8 mouse cellular contexts compared by ENCODE assay signal in the genomic region with DNA sequence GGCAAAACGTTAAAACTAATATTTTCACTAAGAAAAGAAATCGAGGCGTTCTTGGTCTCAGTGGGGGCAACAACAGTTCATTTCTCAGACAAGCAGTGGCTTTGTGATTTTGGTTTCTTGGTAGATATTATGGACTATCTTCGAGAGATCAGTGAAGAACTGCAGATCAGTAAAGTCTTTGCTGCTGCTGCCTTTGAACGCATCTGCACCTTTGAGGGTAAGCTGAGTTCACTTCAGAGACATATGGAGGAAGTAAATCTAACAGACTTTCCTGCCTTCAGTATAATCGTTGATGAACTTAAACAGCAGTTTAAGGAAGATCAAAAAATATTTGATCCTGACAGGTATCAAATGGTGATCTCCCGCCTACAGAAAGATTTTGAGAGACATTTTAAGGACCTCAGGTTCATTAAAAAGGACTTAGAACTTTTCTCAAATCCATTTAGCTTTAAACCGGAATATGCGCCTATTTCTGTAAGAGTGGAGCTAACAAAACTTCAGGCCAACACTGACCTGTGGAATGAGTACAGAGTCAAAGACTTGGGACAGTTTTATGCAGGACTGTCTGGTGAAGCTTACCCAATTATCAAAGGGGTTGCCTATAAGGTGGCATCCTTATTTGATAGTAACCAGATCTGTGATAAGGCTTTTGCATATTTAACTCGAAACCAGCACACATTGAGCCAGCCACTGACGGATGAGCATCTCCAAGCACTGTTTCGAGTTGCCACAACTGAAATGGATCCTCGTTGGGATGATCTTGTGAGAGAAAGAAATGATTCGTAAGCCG. TPM values are rescaled to one million over a fixed set of nuclear protein-coding genes. Genes with fewer than 3 reads are reported as not detected.
DNase-seq lines count a peak whose midpoint lies in the region; ATAC-seq lines count a peak whose summit lies in the region.

No protein-coding gene starts in this region.

- peaks cover 5 to 46% of the 10 kb centered on the region in 2 experiments for H3K4me1 ChIP-seq in heart, embryonic 14.5 days (ENCODE audit: control insufficient read depth in 2 of 2, insufficient read depth in 2 of 2, low read length in 2 of 2)
- peaks cover 67% of the 10 kb centered on the region for H3K4me1 ChIP-seq in neural tube, embryonic 13.5 days (replicated peaks)

- DNase-seq in heart, postnatal 10 days: no peak
- peak; percentile 26 for DNase-seq in T-cell, adult 2 months (ENCODE audit: low spot score)
- peak; percentile 64 for DNase-seq in induced T-regulatory cell, adult 2 months (ENCODE audit: low read depth)
- no peak for DNase-seq in layer of hippocampus, adult 18-20 months (ENCODE audit: low spot score in 2 of 2)
- DNase-seq in cerebellum, adult 9-11 months: no peak

- WGBS in heart, embryonic 14.5 days: 59% methylated on average over 15 of the region's 15 CpGs
- WGBS in neural tube, embryonic 13.5 days: 77% methylated on average over 15 of the region's 15 CpGs

- no peaks in the 10 kb centered on the region for H3K27me3 ChIP-seq in heart, embryonic 14.5 days (ENCODE audit: control insufficient read depth, insufficient read depth, low read length)
- H3K27me3 ChIP-seq in neural tube, embryonic 13.5 days: no peaks in the 10 kb centered on the region

- peak overlapping the region; percentile 81 for H3K4me2 ChIP-seq in heart, embryonic 14.5 days (ENCODE audit: low read length)
- H3K4me2 ChIP-seq in neural tube, embryonic 13.5 days: peak overlapping the region; percentile 94

- H3K9me3 ChIP-seq in heart, embryonic 14.5 days (ENCODE audit: control insufficient read depth, low read length): no peaks in the 10 kb centered on the region
- no peaks in the 10 kb centered on the region for H3K9me3 ChIP-seq in neural tube, embryonic 13.5 days

- H3K9ac ChIP-seq in heart, embryonic 14.5 days (ENCODE audit: low read length): peak overlapping the region; percentile 97
- H3K9ac ChIP-seq in neural tube, embryonic 13.5 days: peak overlapping the region; percentile 91

- peak overlapping the region; percentile 87 to 95 for H3K4me3 ChIP-seq in heart, embryonic 14.5 days (ENCODE audit: control insufficient read depth in 1 of 2, insufficient read depth in 1 of 2, low read depth in 1 of 2, low read length in 2 of 2)
- peak overlapping the region; percentile 79 for H3K4me3 ChIP-seq in neural tube, embryonic 13.5 days

- peak overlapping the region in 1 of 2 experiments; percentile 98; a peak in 2 of 4 replicates for H3K27ac ChIP-seq in heart, embryonic 14.5 days (replicated peaks in 1 of 2; ENCODE audit: control insufficient read depth in 1 of 2, insufficient read depth in 1 of 2, low read depth in 2 of 2, low read length in 2 of 2)
- H3K27ac ChIP-seq in neural tube, embryonic 13.5 days (replicated peaks): no peak overlapping the region

- peaks cover 39% of the 10 kb centered on the region for H3K36me3 ChIP-seq in heart, embryonic 14.5 days (ENCODE audit: control insufficient read depth, insufficient read depth, low read length)
- H3K36me3 ChIP-seq in neural tube, embryonic 13.5 days: peaks cover 25% of the 10 kb centered on the region

- intact Hi-C loops in heart, postnatal 10 days (cut with DNase I): no loop called here

- no peak for ATAC-seq in heart, embryonic 14.5 days (ENCODE audit: insufficient number of reproducible peaks, insufficient read depth, low FRiP score, low read depth)
- ATAC-seq in neural tube, embryonic 13.5 days (ENCODE audit: low read depth): no peak
- ATAC-seq in granulocyte monocyte progenitor cell, adult 5-6 weeks (replicated peaks; ENCODE audit: poor library complexity, severe bottlenecking): no peak

RNA-seq across cellular contexts. Expression of a gene that starts 1.5 kb away (rescaled TPM):
- 31.4 and 33.0 TPM in 2 replicates for polyA plus RNA-seq in heart, embryonic 14.5 days (2014; fragmentation: Nextera tagmentation; extraction: Ambion mirVana)
- total RNA-seq in heart, postnatal 10 days (2021): 10 to 100 TPM; 31.1 to 34.0 TPM
- 39.3 and 43.9 TPM in 2 replicates for polyA plus RNA-seq in neural tube, embryonic 13.5 days (2015; fragmentation: Nextera tagmentation; extraction: Ambion mirVana)
- 10 to 100 TPM; 79.6 to 80.9 TPM for total RNA-seq in layer of hippocampus, adult 18-20 months (2021)
- total RNA-seq in granulocyte monocyte progenitor cell, adult 5-6 weeks (2014; fragmentation: Nextera tagmentation): 21.9 and 25.8 TPM in 2 replicates
- 15.9 and 18.7 TPM in 2 replicates for total RNA-seq in granulocyte monocyte progenitor cell, adult 5-6 weeks (2017)

RNA-seq across cellular contexts. Expression of a gene that starts 1.6 kb away (rescaled TPM):
- polyA plus RNA-seq in heart, embryonic 14.5 days (2014; fragmentation: Nextera tagmentation; extraction: Ambion mirVana): 34.1 and 36.1 TPM in 2 replicates
- total RNA-seq in heart, postnatal 10 days (2021): 10 to 100 TPM; 15.2 to 17.2 TPM
- polyA plus RNA-seq in neural tube, embryonic 13.5 days (2015; fragmentation: Nextera tagmentation; extraction: Ambion mirVana): 24.9 and 26.5 TPM in 2 replicates
- 10 to 100 TPM; 10.6 to 16.7 TPM for total RNA-seq in layer of hippocampus, adult 18-20 months (2021)
- 46.0 and 47.0 TPM in 2 replicates for total RNA-seq in granulocyte monocyte progenitor cell, adult 5-6 weeks (2014; fragmentation: Nextera tagmentation)
- total RNA-seq in granulocyte monocyte progenitor cell, adult 5-6 weeks (2017): 46.9 and 61.6 TPM in 2 replicates

RNA-seq across cellular contexts. Expression of a gene that starts 38.3 kb away (rescaled TPM):
- polyA plus RNA-seq in heart, embryonic 14.5 days (2014; fragmentation: Nextera tagmentation; extraction: Ambion mirVana): 0.04 and 0.05 TPM in 2 replicates
- under 1 TPM; 0.02 TPM for total RNA-seq in heart, postnatal 10 days (2021)
- 1.9 and 2.9 TPM in 2 replicates for polyA plus RNA-seq in neural tube, embryonic 13.5 days (2015; fragmentation: Nextera tagmentation; extraction: Ambion mirVana)
- total RNA-seq in layer of hippocampus, adult 18-20 months (2021): 100 to 1,000 TPM; 220 TPM
- not detected in 2 replicates for total RNA-seq in granulocyte monocyte progenitor cell, adult 5-6 weeks (2014; fragmentation: Nextera tagmentation)
- total RNA-seq in granulocyte monocyte progenitor cell, adult 5-6 weeks (2017): not detected in 2 replicates

Comparison
In these comparisons a context has a peak if more than half of its experiments do, and no peak if none do; other contexts are left out.
1. DNase-seq: peak in T-cell, adult 2 months (single experiment) and induced T-regulatory cell, adult 2 months (single experiment); none in heart, postnatal 10 days (0 of 2), layer of hippocampus, adult 18-20 months (0 of 2) and cerebellum, adult 9-11 months (single experiment).
2. RNA of a gene that starts 38.3 kb away (total RNA-seq): 220 TPM in layer of hippocampus, adult 18-20 months; 0.02 TPM in heart, postnatal 10 days and not detected in granulocyte monocyte progenitor cell, adult 5-6 weeks; every median in the first group is over 100 times any median in the second.